Mouse (Mus musculus): ENCODE measurements around the gene Dynlt1f. TPM values are rescaled to one million over a fixed set of nuclear protein-coding genes. Genes with fewer than 3 reads are reported as not detected.
"Not testable (repeated sequence)": the region's sequence is repeated elsewhere in the genome, so short reads cannot be mapped to it uniquely, and the experiment has no call there.

Gene Dynlt1f
- polyA plus RNA-seq, 1 experiment from 2014 or later, result 242 TPM

- not testable (repeated sequence) for H3K9ac ChIP-seq; H3K4me3 ChIP-seq; H3K36me3 ChIP-seq; H3K27ac ChIP-seq (replicated peaks); H3K9me3 ChIP-seq; ATAC-seq (ENCODE audit: low FRiP score, low read depth); H3K4me2 ChIP-seq; H3K4me1 ChIP-seq (replicated peaks); H3K27me3 ChIP-seq
- WGBS, result 96% methylated on average over 9 of the region's 9 CpGs
These were observed 39.0 kb downstream of the Dynlt1f start for GRCm38 (mm10) chr17:6616731-6617130.

- H3K9me3 ChIP-seq; H3K27me3 ChIP-seq; H3K27ac ChIP-seq (replicated peaks); H3K4me1 ChIP-seq (replicated peaks); H3K4me3 ChIP-seq; H3K36me3 ChIP-seq; ATAC-seq (ENCODE audit: low FRiP score, low read depth); H3K4me2 ChIP-seq; H3K9ac ChIP-seq: not testable (repeated sequence)
- WGBS, result 77% methylated on average over 6 of the region's 9 CpGs
These were observed 41.4 kb downstream of the Dynlt1f start for GRCm38 (mm10) chr17:6614316-6614715.

- not testable (repeated sequence) for H3K27ac ChIP-seq (replicated peaks); H3K4me1 ChIP-seq (replicated peaks); H3K9me3 ChIP-seq; H3K4me2 ChIP-seq; ATAC-seq (ENCODE audit: low FRiP score, low read depth); H3K36me3 ChIP-seq; H3K27me3 ChIP-seq; H3K4me3 ChIP-seq; H3K9ac ChIP-seq
- 82% methylated on average over 11 of the region's 14 CpGs for WGBS
These were observed 42.2 kb downstream of the Dynlt1f start for GRCm38 (mm10) chr17:6613524-6613923.

- not testable (repeated sequence) for H3K9ac ChIP-seq; ATAC-seq (ENCODE audit: low FRiP score, low read depth); H3K27me3 ChIP-seq; H3K4me1 ChIP-seq (replicated peaks); H3K4me2 ChIP-seq; H3K9me3 ChIP-seq; H3K36me3 ChIP-seq; H3K27ac ChIP-seq (replicated peaks); H3K4me3 ChIP-seq
- WGBS, result 40% methylated on average over 1 of the region's 1 CpGs
These were observed 50.4 kb downstream of the Dynlt1f start for GRCm38 (mm10) chr17:6605347-6605746.

GRCm38 (mm10) chr17:6602205-6602604, 53.5 kb downstream of the Dynlt1f start:
- Histone ChIP-seq H3K4me3 (0 out of 2 replicates have a peak overlapping the region, but pooled peaks have one; percentile 22), H3K4me2 (peak overlapping the region; percentile 40)
- not testable (repeated sequence) for H3K36me3 ChIP-seq; H3K27ac ChIP-seq (replicated peaks); H3K4me1 ChIP-seq (replicated peaks); H3K9ac ChIP-seq; H3K27me3 ChIP-seq; H3K9me3 ChIP-seq
- WGBS, result 6% methylated on average over 3 of the region's 4 CpGs
- ATAC-seq (ENCODE audit: low FRiP score, low read depth), result 0 out of 2 replicates have a peak, but pooled peaks have one; percentile 7

GRCm38 (mm10) chr17:6601204-6601911, 54.3 kb downstream of the Dynlt1f start, which contains the start of gene Dynlt1c:
Gene Dynlt1c, plus strand, starts transcription at chr17:6601671.
- H3K9ac ChIP-seq; H3K9me3 ChIP-seq; H3K27me3 ChIP-seq; H3K4me1 ChIP-seq (replicated peaks); H3K36me3 ChIP-seq: not testable (repeated sequence)
- H3K27ac ChIP-seq (replicated peaks), result peak within 1 kb of the TSS; percentile 71
- peak; percentile 96 for ATAC-seq (ENCODE audit: low FRiP score, low read depth)
- WGBS, result 14% methylated on average over 31 of the region's 40 CpGs
- peak within 1 kb of the TSS; percentile 36 for H3K4me3 ChIP-seq
- peak within 1 kb of the TSS; percentile 54 for H3K4me2 ChIP-seq

- 97% methylated on average over 6 of the region's 8 CpGs for WGBS
- not testable (repeated sequence) for H3K4me1 ChIP-seq (replicated peaks); H3K9me3 ChIP-seq; H3K27me3 ChIP-seq; H3K36me3 ChIP-seq; ATAC-seq (ENCODE audit: low FRiP score, low read depth); H3K4me2 ChIP-seq; H3K9ac ChIP-seq; H3K4me3 ChIP-seq; H3K27ac ChIP-seq (replicated peaks)
These were observed 55.3 kb downstream of the Dynlt1f start for GRCm38 (mm10) chr17:6600216-6600911.

- not testable (repeated sequence) for H3K4me3 ChIP-seq; ATAC-seq (ENCODE audit: low FRiP score, low read depth); H3K36me3 ChIP-seq; H3K27me3 ChIP-seq; H3K27ac ChIP-seq (replicated peaks); H3K9ac ChIP-seq; H3K9me3 ChIP-seq; H3K4me2 ChIP-seq; H3K4me1 ChIP-seq (replicated peaks)
- 95% methylated on average over 7 of the region's 7 CpGs for WGBS
These were observed 57.3 kb downstream of the Dynlt1f start for GRCm38 (mm10) chr17:6598356-6598755.

Other genes with a start within 250 kb of the Dynlt1f start
- gene Dynlt1b, start 225.8 kb downstream of the Dynlt1f start, polyA plus RNA-seq (2015; fragmentation: Nextera tagmentation; extraction: Ambion mirVana), result 1,039 and 1,079 TPM in 2 replicates
- 56.1 and 57.3 TPM in 2 replicates for gene Dynlt1c, start 54.2 kb downstream of the Dynlt1f start, polyA plus RNA-seq (2015; fragmentation: Nextera tagmentation; extraction: Ambion mirVana)
- 1.2 and 1.5 TPM in 2 replicates for gene Sytl3, start 3.2 kb upstream of the Dynlt1f start, polyA plus RNA-seq (2015; fragmentation: Nextera tagmentation; extraction: Ambion mirVana)
- gene Ezr, start 126.9 kb upstream of the Dynlt1f start, polyA plus RNA-seq (2015; fragmentation: Nextera tagmentation; extraction: Ambion mirVana), result 55.2 and 65.7 TPM in 2 replicates

Measured in hindbrain, embryonic 15.5 days (tissue).